Mouse (Mus musculus) forebrain, embryonic 16.5 days (tissue): ENCODE results near the gene Egfl6. TPM values are rescaled to one million over a fixed set of nuclear protein-coding genes. Genes with fewer than 3 reads are reported as not detected.

Source experiments
- ATAC-seq: fragments of 200-750 bp; cut with Nextera tagmentation; 2 replicates; pipeline ENCODE4 v1.8.0; 2017; ENCODE audit warnings: mild to moderate bottlenecking, moderate library complexity
- H3K27ac ChIP-seq: fragments of 300-500 bp; sonication (generic); 2 replicates; pipeline ENCODE4 v1.5.1; 2014; ENCODE audit warnings: low read length, control low read depth
- H3K27me3 ChIP-seq: fragments of 300-500 bp; sonication (generic); replicated peaks from 2 replicates; pipeline ENCODE4 v1.6.1; 2014; ENCODE audit warnings: low read length; ENCODE audit not compliant: control insufficient read depth, insufficient read depth
- H3K36me3 ChIP-seq: fragments of 300-500 bp; sonication (generic); 2 replicates; pipeline ENCODE4 v1.6.1; 2014; ENCODE audit not compliant: control insufficient read depth, insufficient read depth
- H3K4me1 ChIP-seq: fragments of 300-500 bp; sonication (generic); replicated peaks from 2 replicates; pipeline ENCODE4 v1.6.1; 2014; ENCODE audit warnings: low read length; ENCODE audit not compliant: control insufficient read depth, insufficient read depth
- H3K4me2 ChIP-seq: fragments of 300-500 bp; sonication (generic); 2 replicates; pipeline ENCODE4 v1.6.1; 2014; ENCODE audit warnings: mild to moderate bottlenecking, low read length, control low read depth
- H3K4me3 ChIP-seq: fragments of 300-500 bp; sonication (generic); replicated peaks from 2 replicates; pipeline ENCODE4 v1.5.1; 2014; ENCODE audit warnings: mild to moderate bottlenecking, low read length, control low read depth
- H3K9ac ChIP-seq: fragments of 300-500 bp; sonication (generic); replicated peaks from 2 replicates; pipeline ENCODE4 v1.6.1; 2014; ENCODE audit warnings: low read depth, low read length, control low read depth
- H3K9me3 ChIP-seq: fragments of 300-500 bp; sonication (generic); 2 replicates; pipeline ENCODE4 v1.6.1; 2016; ENCODE audit warnings: low read length; ENCODE audit not compliant: control insufficient read depth
- WGBS: fragments of 180-500 bp; shearing (Covaris S2); extraction: QIAGEN DNeasy Blood & Tissue Kit; methylation state at CpG from one replicate; pipeline ENCODE4 v1.1.7; 2014; 5-methylcytosine and 5-hydroxymethylcytosine counted together
- polyA plus RNA-seq: library from polyadenylated mRNA; unstranded; fragments of >200 nt; fragmentation: Nextera tagmentation; extraction: Ambion mirVana; gene quantifications from 2 replicates; pipeline ENCODE4 v1.2.1, GENCODE M21; 2015

Gene Egfl6
- polyA plus RNA-seq, 1 experiment from 2014 or later, result 2.4 TPM

- Histone ChIP-seq H3K9me3 (no peaks in the 10 kb centered on the region), H3K27me3 (no peaks in the 10 kb centered on the region), H3K4me1 (peaks cover 4% of the 10 kb centered on the region; the same call in 1 of the 2 replicates), H3K4me2 (no peak overlapping the region), H3K9ac (no peak overlapping the region), H3K27ac (no peak overlapping the region), H3K36me3 (no peaks in the 10 kb centered on the region), H3K4me3 (no peak overlapping the region)
- WGBS, result 85% methylated on average over 2 of the region's 2 CpGs
- no peak for ATAC-seq
Measured at GRCm38 (mm10) chrX:166504421-166504820, 81.1 kb downstream of the Egfl6 start.

- Histone ChIP-seq H3K4me3 (no peak overlapping the region), H3K9ac (no peak overlapping the region), H3K4me1 (no peaks in the 10 kb centered on the region), H3K27ac (no peak overlapping the region), H3K27me3 (no peaks in the 10 kb centered on the region), H3K9me3 (no peaks in the 10 kb centered on the region), H3K4me2 (no peak overlapping the region), H3K36me3 (no peaks in the 10 kb centered on the region)
- WGBS, result 85% methylated on average over 1 of the region's 1 CpGs
- ATAC-seq, result no peak
Measured at GRCm38 (mm10) chrX:166499496-166500190, 85.9 kb downstream of the Egfl6 start.

GRCm38 (mm10) chrX:166497771-166498170, 87.7 kb downstream of the Egfl6 start:
- Histone ChIP-seq H3K9me3 (no peaks in the 10 kb centered on the region), H3K4me1 (no peaks in the 10 kb centered on the region), H3K27me3 (no peaks in the 10 kb centered on the region), H3K4me3 (no peak overlapping the region), H3K27ac (no peak overlapping the region), H3K4me2 (no peak overlapping the region), H3K36me3 (no peaks in the 10 kb centered on the region), H3K9ac (no peak overlapping the region)
- WGBS, result 34% methylated on average over 4 of the region's 4 CpGs
- peak; percentile 45 for ATAC-seq

GRCm38 (mm10) chrX:166495052-166495451, 90.5 kb downstream of the Egfl6 start:
- WGBS, result 96% methylated on average over 2 of the region's 2 CpGs
- Histone ChIP-seq H3K27ac (no peak overlapping the region), H3K9me3 (no peaks in the 10 kb centered on the region), H3K36me3 (no peaks in the 10 kb centered on the region), H3K9ac (no peak overlapping the region), H3K4me3 (no peak overlapping the region), H3K4me2 (no peak overlapping the region), H3K4me1 (no peaks in the 10 kb centered on the region), H3K27me3 (no peaks in the 10 kb centered on the region)
- ATAC-seq, result no peak

- peak within 1 kb of the TSS; percentile 74 for H3K4me2 ChIP-seq
- H3K9ac ChIP-seq, result peak within 1 kb of the TSS; percentile 68
- H3K4me3 ChIP-seq, result peak within 1 kb of the TSS; percentile 68
- H3K27ac ChIP-seq, result peak within 1 kb of the TSS; percentile 75
- 18% methylated on average over 33 of the region's 41 CpGs for WGBS
- H3K9me3 ChIP-seq, result no peaks in the 10 kb centered on the region
- H3K27me3 ChIP-seq, result no peaks in the 10 kb centered on the region
- ATAC-seq, result peak; percentile 98
- no peaks in the 10 kb centered on the region for H3K36me3 ChIP-seq
- peaks cover 4% of the 10 kb centered on the region for H3K4me1 ChIP-seq
Measured at GRCm38 (mm10) chrX:166479365-166479983, 106.0 kb downstream of the Egfl6 start, which contains the start of gene Rab9. Gene Rab9, minus strand, starts transcription at chrX:166479867.

GRCm38 (mm10) chrX:166478631-166479364, 106.7 kb downstream of the Egfl6 start:
- peak overlapping the region; percentile 75 for H3K27ac ChIP-seq
- H3K9ac ChIP-seq, result peak overlapping the region; percentile 68
- no peaks in the 10 kb centered on the region for H3K36me3 ChIP-seq
- peak overlapping the region; percentile 74 for H3K4me2 ChIP-seq
- H3K4me1 ChIP-seq, result peaks cover 4% of the 10 kb centered on the region
- H3K27me3 ChIP-seq, result no peaks in the 10 kb centered on the region
- H3K4me3 ChIP-seq, result peak overlapping the region; percentile 68
- H3K9me3 ChIP-seq, result no peaks in the 10 kb centered on the region
- peak; percentile 46 for ATAC-seq
- WGBS, result 23% methylated on average over 28 of the region's 28 CpGs

- peak overlapping the region; percentile 28 for H3K4me2 ChIP-seq
- no peaks in the 10 kb centered on the region for H3K27me3 ChIP-seq
- no peak overlapping the region for H3K9ac ChIP-seq
- H3K4me1 ChIP-seq, result peaks cover 4% of the 10 kb centered on the region
- 78% methylated on average over 6 of the region's 6 CpGs for WGBS
- ATAC-seq, result no peak
- no peaks in the 10 kb centered on the region for H3K9me3 ChIP-seq
- 0 out of 2 replicates have a peak overlapping the region, but pooled peaks have one; percentile 9 for H3K4me3 ChIP-seq
- H3K36me3 ChIP-seq, result no peaks in the 10 kb centered on the region
- no peak overlapping the region for H3K27ac ChIP-seq
Measured at GRCm38 (mm10) chrX:166477393-166477792, 108.1 kb downstream of the Egfl6 start.
